Mouse (Mus musculus) megakaryocyte, embryonic 14.5 days (primary cell): ENCODE results near the gene Sorcs2.

Experiments used
- FLI1 ChIP-seq: IDR thresholded peaks from 2 replicates; pipeline ENCODE4 v1.6.1; 2012; ENCODE audit warnings: low read length, inconsistent platforms, mixed read lengths
- GATA1 ChIP-seq: IDR thresholded peaks from 3 replicates; pipeline ENCODE4 v1.6.1; 2012; ENCODE audit warnings: mixed read lengths, low read length, inconsistent platforms, borderline replicate concordance

GRCm38 (mm10) chr5:36101129-36101528 is 296.8 kb downstream of the Sorcs2 start:
- TF ChIP-seq GATA1 (no peak), FLI1 (no peak)
